Mouse (Mus musculus) ES-Bruce4 (cell line): ENCODE measurements around the gene Arhgap10. TPM values are rescaled to one million over a fixed set of nuclear protein-coding genes. Genes with fewer than 3 reads are reported as not detected.

Source experiments
- H3K27ac ChIP-seq: 2 replicates; pipeline ENCODE4 v1.5.1; 2012; ENCODE audit warnings: low read length, inconsistent platforms; ENCODE audit not compliant: insufficient read depth
- H3K27me3 ChIP-seq: 2 replicates; pipeline ENCODE4 v1.6.1; 2012; ENCODE audit warnings: mild to moderate bottlenecking, low read length, inconsistent platforms; ENCODE audit not compliant: control insufficient read depth, poor library complexity, insufficient read depth, severe bottlenecking
- H3K36me3 ChIP-seq: 2 replicates; pipeline ENCODE4 v1.6.1; 2012; ENCODE audit warnings: inconsistent platforms, mild to moderate bottlenecking, low read length, moderate library complexity; ENCODE audit not compliant: control insufficient read depth, poor library complexity, insufficient read depth, severe bottlenecking
- H3K4me1 ChIP-seq: one replicate; pipeline ENCODE4 v1.8.1; 2011; ENCODE audit warnings: low read length; ENCODE audit not compliant: control insufficient read depth, insufficient read depth
- H3K4me3 ChIP-seq: 2 replicates; pipeline ENCODE4 v1.5.1; 2011; ENCODE audit warnings: low read depth, mild to moderate bottlenecking, low read length
- H3K9ac ChIP-seq: 2 replicates; pipeline ENCODE4 v1.6.1; 2012; ENCODE audit warnings: low read depth, mild to moderate bottlenecking, inconsistent platforms; ENCODE audit not compliant: poor library complexity, severe bottlenecking
- H3K9me3 ChIP-seq: replicated peaks from 2 replicates; pipeline ENCODE4 v1.6.1; 2012; ENCODE audit warnings: mild to moderate bottlenecking, low read length, inconsistent platforms; ENCODE audit not compliant: control insufficient read depth, poor library complexity, insufficient read depth, severe bottlenecking
- CTCF ChIP-seq: IDR thresholded peaks from one replicate; pipeline ENCODE4 v1.8.1; 2011; ENCODE audit warnings: low read depth, low read length
- EP300 ChIP-seq: IDR thresholded peaks from 2 replicates; pipeline ENCODE4 v1.6.1; 2011; ENCODE audit warnings: low read depth, low read length; ENCODE audit not compliant: insufficient read depth
- POLR2A ChIP-seq: IDR thresholded peaks from one replicate; pipeline ENCODE4 v1.8.1; 2011; ENCODE audit warnings: low read length; ENCODE audit not compliant: insufficient read depth
- polyA plus RNA-seq: library from polyadenylated mRNA; stranded (reverse); fragments of >200 nt; gene quantifications from 2 replicates; pipeline ENCODE4 v1.2.4, GENCODE M21; 2011; ENCODE audit warnings: low read depth; ENCODE audit not compliant: missing spikeins, insufficient read depth, insufficient read length

Arhgap10 gene
- polyA plus RNA-seq, 1 experiment, result 26.0 TPM

DNA sequence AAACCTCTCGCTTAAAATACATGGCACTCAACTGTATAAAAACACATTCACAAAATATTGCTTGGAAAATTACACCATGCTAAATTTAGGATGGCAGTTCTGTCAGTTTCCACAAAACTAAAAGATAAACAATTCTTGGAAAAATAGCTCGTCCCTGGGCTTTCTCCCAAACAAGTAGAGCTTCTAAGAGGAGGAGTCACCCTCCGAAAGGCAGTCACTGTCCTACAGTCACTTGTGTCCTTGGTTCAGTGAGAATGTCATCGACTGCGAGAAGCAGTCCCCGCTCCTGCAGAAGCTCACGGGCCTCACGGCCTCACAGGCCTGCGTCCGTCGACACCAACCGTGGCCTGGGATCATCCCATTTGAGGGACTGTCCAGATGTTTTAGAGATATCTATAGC lies 40.1 kb downstream of the Arhgap10 start:
- no peak overlapping the region for H3K4me3 ChIP-seq
- no peak overlapping the region for H3K27ac ChIP-seq
- no peak overlapping the region for H3K9ac ChIP-seq
- no peak for TF ChIP-seq CTCF
- TF ChIP-seq POLR2A, result no peak
- TF ChIP-seq EP300, result no peak
- H3K36me3 ChIP-seq, result no peaks in the 10 kb centered on the region
- no peaks in the 10 kb centered on the region for H3K27me3 ChIP-seq
- no peaks in the 10 kb centered on the region for H3K9me3 ChIP-seq
- peaks cover 2% of the 10 kb centered on the region for H3K4me1 ChIP-seq

GRCm38 (mm10) chr8:77474614-77475013 lies 43.1 kb downstream of the Arhgap10 start:
- H3K4me1 ChIP-seq, result peaks cover 2% of the 10 kb centered on the region
- H3K4me3 ChIP-seq, result no peak overlapping the region
- no peak overlapping the region for H3K27ac ChIP-seq
- no peaks in the 10 kb centered on the region for H3K36me3 ChIP-seq
- H3K9me3 ChIP-seq, result no peaks in the 10 kb centered on the region
- H3K9ac ChIP-seq, result no peak overlapping the region
- no peaks in the 10 kb centered on the region for H3K27me3 ChIP-seq
- no peak for TF ChIP-seq CTCF

GRCm38 (mm10) chr8:77473773-77474172 lies 44.0 kb downstream of the Arhgap10 start:
- no peak overlapping the region for H3K4me3 ChIP-seq
- H3K36me3 ChIP-seq, result no peaks in the 10 kb centered on the region
- no peak overlapping the region for H3K27ac ChIP-seq
- TF ChIP-seq POLR2A (no peak), CTCF (no peak), EP300 (no peak)
- H3K9ac ChIP-seq, result no peak overlapping the region
- H3K27me3 ChIP-seq, result no peaks in the 10 kb centered on the region
- H3K4me1 ChIP-seq, result peaks cover 2% of the 10 kb centered on the region
- no peaks in the 10 kb centered on the region for H3K9me3 ChIP-seq

DNA sequence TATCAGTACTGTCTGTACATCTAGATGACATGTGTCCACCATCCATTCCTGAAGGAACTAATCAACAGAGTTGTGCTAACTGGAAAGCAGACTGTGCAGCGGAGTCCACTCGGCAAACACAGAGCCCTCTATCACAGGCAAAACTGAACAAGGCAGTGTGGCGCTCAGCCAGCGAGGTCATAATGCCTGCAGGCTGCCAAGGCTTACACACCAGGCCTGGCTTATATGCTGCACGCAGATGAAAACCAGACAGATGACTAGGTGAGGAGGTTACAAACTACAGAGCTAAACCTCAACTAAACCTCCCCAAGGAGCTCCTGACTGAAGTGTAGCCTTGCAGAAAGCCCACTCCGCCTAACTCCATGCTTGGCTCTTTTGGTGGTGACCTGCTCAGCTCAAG lies 44.4 kb downstream of the Arhgap10 start:
- Histone ChIP-seq H3K36me3 (no peaks in the 10 kb centered on the region), H3K9ac (no peak overlapping the region), H3K4me3 (no peak overlapping the region), H3K9me3 (no peaks in the 10 kb centered on the region), H3K4me1 (no peaks in the 10 kb centered on the region), H3K27ac (no peak overlapping the region), H3K27me3 (no peaks in the 10 kb centered on the region)
- TF ChIP-seq POLR2A (no peak), CTCF (no peak), EP300 (no peak)

- H3K27me3 ChIP-seq, result no peaks in the 10 kb centered on the region
- no peak for TF ChIP-seq EP300
- no peak for TF ChIP-seq CTCF
- no peak for TF ChIP-seq POLR2A
- H3K9ac ChIP-seq, result no peak overlapping the region
- no peaks in the 10 kb centered on the region for H3K4me1 ChIP-seq
- H3K9me3 ChIP-seq, result no peaks in the 10 kb centered on the region
- no peak overlapping the region for H3K4me3 ChIP-seq
- no peaks in the 10 kb centered on the region for H3K36me3 ChIP-seq
- H3K27ac ChIP-seq, result no peak overlapping the region
These were observed 56.4 kb downstream of the Arhgap10 start for GRCm38 (mm10) chr8:77461392-77461791.

- H3K27me3 ChIP-seq, result no peaks in the 10 kb centered on the region
- H3K4me1 ChIP-seq, result no peaks in the 10 kb centered on the region
- TF ChIP-seq EP300 (no peak), POLR2A (no peak), CTCF (no peak)
- H3K36me3 ChIP-seq, result no peaks in the 10 kb centered on the region
- 0 out of 2 replicates have a peak, but pooled peaks cover 3% of the 10 kb centered on the region for H3K9me3 ChIP-seq
- H3K27ac ChIP-seq, result no peak overlapping the region
- H3K9ac ChIP-seq, result no peak overlapping the region
- no peak overlapping the region for H3K4me3 ChIP-seq
These were observed 57.4 kb downstream of the Arhgap10 start for GRCm38 (mm10) chr8:77460363-77460762.
